Mouse (Mus musculus): ENCODE measurements at regions not wholly inside any gene's neighbourhood (a gene's known extent, or its start where the extent isn't known, plus 50 kb on each side); places are given as distances from the start of the nearest gene placed in this dataset.

- no peak for TF ChIP-seq GATA4 (IDR thresholded peaks at IDR 0.05; ENCODE audit: insufficient replicate concordance, low read length)
Observed at GRCm38 (mm10) chr8:8862767-8863166, 172.4 kb upstream of the Arglu1 start.

GRCm38 (mm10) chr8:8861331-8861940, 171.1 kb upstream of the Arglu1 start:
- no peak for TF ChIP-seq GATA4 (IDR thresholded peaks at IDR 0.05; ENCODE audit: insufficient replicate concordance, low read length)

DNA sequence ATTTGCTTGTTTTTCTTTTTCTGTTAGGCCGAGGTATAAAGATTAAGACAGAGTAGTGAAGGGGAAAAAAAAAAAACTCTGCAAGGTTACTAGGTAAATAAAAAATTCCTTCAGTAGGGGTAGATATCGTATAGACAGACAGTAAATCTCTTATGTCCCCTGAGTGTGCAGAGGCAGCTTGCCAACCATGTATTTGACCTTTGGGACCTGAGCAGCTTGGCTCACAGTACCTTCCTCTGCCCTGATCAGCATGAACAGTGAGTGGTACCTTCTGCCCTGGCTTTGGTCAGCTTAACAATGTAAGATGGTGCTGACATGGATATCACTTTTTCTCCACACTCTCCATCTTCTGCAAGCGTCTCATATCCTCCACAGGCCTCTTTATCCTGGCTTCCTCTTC, 168.3 kb upstream of the Arglu1 start:
- no peak for TF ChIP-seq GATA4 (IDR thresholded peaks at IDR 0.05; ENCODE audit: insufficient replicate concordance, low read length)

- no peak for TF ChIP-seq GATA4 (IDR thresholded peaks at IDR 0.05; ENCODE audit: insufficient replicate concordance, low read length)
Observed at GRCm38 (mm10) chr8:8852656-8853366, 162.5 kb upstream of the Arglu1 start.

GRCm38 (mm10) chr8:8851271-8851670, 160.9 kb upstream of the Arglu1 start:
- TF ChIP-seq GATA4 (IDR thresholded peaks at IDR 0.05; ENCODE audit: insufficient replicate concordance, low read length) = no peak

- TF ChIP-seq GATA4 (IDR thresholded peaks at IDR 0.05; ENCODE audit: insufficient replicate concordance, low read length) = no peak
Observed at GRCm38 (mm10) chr8:8850766-8851165, 160.4 kb upstream of the Arglu1 start.

DNA sequence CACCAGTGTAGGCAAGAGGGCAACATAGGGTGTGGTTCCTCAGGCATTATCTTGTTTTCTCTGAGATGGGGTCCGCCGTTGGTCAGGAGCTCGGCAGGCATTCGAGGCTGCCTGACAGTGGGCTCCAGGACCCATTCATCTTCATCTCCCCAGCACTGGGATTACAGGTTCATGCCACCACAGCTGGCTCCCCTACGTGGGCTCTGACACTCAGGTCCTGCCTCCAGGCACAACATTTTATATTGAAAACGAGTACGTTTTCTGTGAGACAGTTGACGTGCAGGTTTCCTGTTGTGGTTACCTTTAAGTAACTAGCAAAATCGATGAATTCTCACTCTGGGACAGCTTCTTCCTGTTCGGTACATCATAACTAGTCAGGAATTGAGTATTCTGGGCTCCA, 157.3 kb upstream of the Arglu1 start:
- no peak for TF ChIP-seq GATA4 (IDR thresholded peaks at IDR 0.05; ENCODE audit: insufficient replicate concordance, low read length)

DNA sequence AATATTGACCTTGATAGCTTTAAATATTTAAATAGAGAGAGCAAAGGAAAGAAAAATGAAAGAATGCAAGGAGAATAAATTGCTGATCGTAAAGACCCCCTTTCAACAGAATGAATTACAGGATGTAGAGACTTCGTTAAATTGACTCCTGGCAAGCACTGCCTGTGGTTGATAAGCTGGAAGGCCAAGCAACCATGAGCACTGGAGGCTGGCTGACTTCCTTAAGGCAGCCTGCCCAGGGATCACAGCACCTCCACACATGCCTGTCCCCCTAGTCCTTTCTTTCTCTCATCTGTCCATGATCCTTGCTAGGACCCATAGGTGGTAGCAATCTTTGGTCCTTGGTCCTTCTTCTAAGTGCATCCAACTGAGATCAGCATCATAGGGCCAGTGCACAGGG, 152.0 kb upstream of the Arglu1 start:
- no peak for TF ChIP-seq GATA4 (IDR thresholded peaks at IDR 0.05; ENCODE audit: insufficient replicate concordance, low read length)

GRCm38 (mm10) chr8:8831306-8831705, 141.0 kb upstream of the Arglu1 start:
- TF ChIP-seq GATA4 (IDR thresholded peaks at IDR 0.05; ENCODE audit: insufficient replicate concordance, low read length) = no peak

- TF ChIP-seq GATA4 (IDR thresholded peaks at IDR 0.05; ENCODE audit: insufficient replicate concordance, low read length) = no peak
Observed at GRCm38 (mm10) chr8:8829230-8829629, 138.9 kb upstream of the Arglu1 start.

DNA sequence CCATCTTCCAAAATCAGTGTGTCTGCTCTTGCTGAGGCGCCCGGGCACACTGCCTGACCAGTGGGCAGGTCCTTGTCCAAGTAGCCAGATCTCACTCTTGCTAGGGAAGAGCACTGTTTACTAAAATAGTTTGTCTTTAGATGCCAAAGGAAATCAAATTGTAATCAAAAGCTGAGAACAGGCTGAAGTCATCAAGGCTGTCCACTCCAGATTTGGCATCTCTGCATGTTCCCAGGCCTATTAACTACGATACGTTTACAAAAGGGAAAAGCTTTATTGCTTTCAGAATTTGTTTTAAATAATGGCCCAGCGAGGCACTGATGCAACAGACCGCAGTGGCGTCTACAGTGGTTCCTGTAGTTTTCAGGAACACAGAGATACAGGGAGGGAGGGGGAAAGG, 137.2 kb upstream of the Arglu1 start:
- TF ChIP-seq GATA4 (IDR thresholded peaks at IDR 0.05; ENCODE audit: insufficient replicate concordance, low read length) = no peak

- TF ChIP-seq GATA4 (IDR thresholded peaks at IDR 0.05; ENCODE audit: insufficient replicate concordance, low read length) = no peak
Observed at GRCm38 (mm10) chr8:8826801-8827200, 136.5 kb upstream of the Arglu1 start.

- TF ChIP-seq GATA4 (IDR thresholded peaks at IDR 0.05; ENCODE audit: insufficient replicate concordance, low read length) = no peak
Observed at GRCm38 (mm10) chr8:8824886-8825285, 134.6 kb upstream of the Arglu1 start.

- no peak for TF ChIP-seq GATA4 (IDR thresholded peaks at IDR 0.05; ENCODE audit: insufficient replicate concordance, low read length)
Observed at GRCm38 (mm10) chr8:8821119-8821518, 130.8 kb upstream of the Arglu1 start.

DNA sequence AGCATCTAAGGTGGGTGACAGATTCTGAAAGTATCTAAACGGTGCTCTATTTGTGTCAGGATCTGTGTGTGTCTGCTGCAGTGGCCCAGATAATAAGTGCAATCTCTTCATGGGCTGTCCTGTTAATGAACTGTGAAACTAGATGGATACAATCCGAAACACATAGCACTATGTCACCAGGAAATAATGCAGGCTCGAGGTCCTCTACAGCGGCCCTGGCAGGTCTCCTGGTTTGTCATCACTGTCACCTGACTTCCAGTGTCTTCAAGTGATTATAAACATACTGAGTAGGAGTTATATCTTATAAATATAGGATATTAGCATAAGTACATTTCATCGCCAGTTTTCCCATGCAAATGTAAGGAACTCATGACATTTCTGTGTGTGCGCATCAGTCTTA, 130.3 kb upstream of the Arglu1 start:
- no peak for TF ChIP-seq GATA4 (IDR thresholded peaks at IDR 0.05; ENCODE audit: insufficient replicate concordance, low read length)

DNA sequence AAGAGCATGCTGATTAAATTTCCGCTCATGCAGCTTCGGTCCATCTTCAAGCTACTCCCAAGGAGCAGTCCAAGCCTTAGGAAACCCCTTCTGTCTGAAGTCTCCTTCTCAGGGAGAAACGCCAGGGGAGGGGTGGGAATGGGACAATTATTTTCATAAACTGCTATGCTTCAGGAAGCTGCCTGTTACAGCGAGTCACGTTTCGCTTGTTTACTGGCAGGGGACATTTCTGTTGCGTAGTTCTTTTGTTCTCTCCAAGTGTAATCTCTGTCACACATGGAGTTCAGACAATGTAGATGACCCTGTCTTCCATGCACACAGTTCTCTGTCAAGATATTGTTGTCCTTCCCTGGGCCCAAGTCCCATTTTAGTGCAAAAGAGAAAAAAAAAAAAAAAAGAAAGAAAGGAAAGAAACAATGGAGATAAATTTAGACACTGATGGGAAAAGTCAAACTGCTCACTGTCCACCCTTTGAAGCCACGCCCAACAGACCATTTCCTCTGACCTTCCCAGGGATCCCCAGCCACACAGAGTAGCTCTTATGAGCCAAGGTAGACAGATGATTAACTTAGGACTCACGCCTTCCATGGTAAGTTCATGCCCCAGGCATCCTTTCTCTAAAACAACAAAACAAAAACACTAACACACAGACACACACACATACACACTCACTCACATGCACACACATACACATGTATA, 129.1 kb upstream of the Arglu1 start:
- TF ChIP-seq GATA4 (IDR thresholded peaks at IDR 0.05; ENCODE audit: insufficient replicate concordance, low read length) = peak; percentile 94
